Mouse (Mus musculus): ENCODE data around the gene Atp23. TPM values are rescaled to one million over a fixed set of nuclear protein-coding genes. Genes with fewer than 3 reads are reported as not detected.

The Atp23 gene
- total RNA-seq, 1 experiment, result 12.1 TPM

DNA sequence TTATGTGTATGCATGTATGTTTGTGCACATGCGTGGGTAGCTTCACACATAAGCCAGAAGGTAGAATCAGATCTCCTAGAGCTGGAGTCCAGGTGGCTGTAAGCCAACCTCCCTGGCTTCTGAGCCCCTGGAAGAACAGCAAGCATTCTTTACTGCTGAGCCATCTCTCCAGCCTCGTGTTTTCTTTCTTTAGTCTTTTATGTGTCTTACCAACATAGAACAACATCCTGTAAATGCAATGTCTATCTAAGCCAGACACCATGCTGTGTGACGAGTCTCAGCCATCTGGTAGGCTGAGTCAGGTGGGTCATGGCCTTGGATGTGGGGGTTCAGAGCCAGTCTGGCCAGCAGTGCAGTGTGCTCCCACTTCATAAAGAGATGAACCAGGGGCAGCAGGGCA, 22.9 kb upstream of the Atp23 start:
- no peak for DNase-seq (ENCODE audit: low read depth, low spot score)
- Histone ChIP-seq H3K4me3 (ENCODE audit: insufficient read depth in 1 of 2, low read depth in 1 of 2, low read length in 2 of 2, poor library complexity in 1 of 2, severe bottlenecking in 1 of 2) (no peak overlapping the region), H3K36me3 (ENCODE audit: control insufficient read depth, insufficient read depth, low read length, poor library complexity, severe bottlenecking) (no peaks in the 10 kb centered on the region), H3K4me1 (ENCODE audit: control insufficient read depth in 2 of 2, insufficient read depth in 2 of 2, low read length in 2 of 2, poor library complexity in 1 of 2) (peaks cover 9 to 19% of the 10 kb centered on the region in 2 experiments), H3K27ac (ENCODE audit: insufficient read depth, low read depth, low read length, poor library complexity, severe bottlenecking) (no peak overlapping the region), H3K9me3 (ENCODE audit: control insufficient read depth, insufficient read depth, low read depth, low read length) (0 out of 2 replicates have a peak, but pooled peaks cover 2% of the 10 kb centered on the region), H3K9ac (ENCODE audit: insufficient read depth, low read depth, low read length, poor library complexity, severe bottlenecking) (no peak overlapping the region)
- no peak for TF ChIP-seq HCFC1 (IDR thresholded peaks at IDR 0.05; ENCODE audit: borderline replicate concordance, insufficient read depth, low read length)
- in situ Hi-C loops (cut with MboI; ENCODE audit: low sequenced_read_pairs in 2 of 2, unreplicated experiment in 2 of 2), result no loop called here

DNA sequence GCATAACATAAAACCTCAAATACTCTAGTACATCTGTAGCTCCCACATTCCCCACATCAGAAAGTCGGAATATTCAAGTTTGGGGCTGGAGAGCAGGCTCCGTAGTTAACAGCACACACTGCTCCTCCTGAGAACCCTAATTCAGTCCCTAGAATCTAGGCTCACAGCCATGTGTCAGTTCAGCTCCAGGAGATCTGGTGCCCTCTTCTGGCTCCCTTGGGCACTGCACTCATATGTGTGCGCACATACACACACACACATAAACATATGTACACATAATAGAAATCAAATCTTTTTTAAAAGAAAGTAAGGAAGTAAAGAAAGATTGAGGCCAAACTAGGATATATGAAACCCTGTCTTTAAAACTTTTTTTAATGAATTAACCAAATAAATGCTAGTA, 19.1 kb upstream of the Atp23 start:
- DNase-seq (ENCODE audit: low read depth, low spot score), result no peak
- 0 out of 2 replicates have a peak, but pooled peaks cover 2% of the 10 kb centered on the region for H3K9me3 ChIP-seq (ENCODE audit: control insufficient read depth, insufficient read depth, low read depth, low read length)
- peaks cover 0 to 2% of the 10 kb centered on the region in 2 experiments; a peak in 1 of 4 replicates for H3K4me1 ChIP-seq (ENCODE audit: control insufficient read depth in 2 of 2, insufficient read depth in 2 of 2, low read length in 2 of 2, poor library complexity in 1 of 2)
- no peaks in the 10 kb centered on the region for H3K36me3 ChIP-seq (ENCODE audit: control insufficient read depth, insufficient read depth, low read length, poor library complexity, severe bottlenecking)
- no peak for TF ChIP-seq HCFC1 (IDR thresholded peaks at IDR 0.05; ENCODE audit: borderline replicate concordance, insufficient read depth, low read length)
- TF ChIP-seq CHD2 (IDR thresholded peaks at IDR 0.05; ENCODE audit: low read depth, low read length), result no peak
- no peak for TF ChIP-seq MAFK (IDR thresholded peaks at IDR 0.05; ENCODE audit: insufficient read depth, low read depth, low read length)
- TF ChIP-seq ZNF384 (IDR thresholded peaks at IDR 0.05; ENCODE audit: low read depth, low read length), result no peak
- no peak for TF ChIP-seq ZC3H11A (IDR thresholded peaks at IDR 0.05; ENCODE audit: borderline replicate concordance, low read depth, low read length)
- H3K9ac ChIP-seq (ENCODE audit: insufficient read depth, low read depth, low read length, poor library complexity, severe bottlenecking), result no peak overlapping the region
- in situ Hi-C loops (cut with MboI; ENCODE audit: low sequenced_read_pairs in 2 of 2, unreplicated experiment in 2 of 2), result no loop called here
- H3K4me3 ChIP-seq (ENCODE audit: insufficient read depth in 1 of 2, low read depth in 1 of 2, low read length in 2 of 2, poor library complexity in 1 of 2, severe bottlenecking in 1 of 2), result no peak overlapping the region
- no peak overlapping the region for H3K27ac ChIP-seq (ENCODE audit: insufficient read depth, low read depth, low read length, poor library complexity, severe bottlenecking)

DNA sequence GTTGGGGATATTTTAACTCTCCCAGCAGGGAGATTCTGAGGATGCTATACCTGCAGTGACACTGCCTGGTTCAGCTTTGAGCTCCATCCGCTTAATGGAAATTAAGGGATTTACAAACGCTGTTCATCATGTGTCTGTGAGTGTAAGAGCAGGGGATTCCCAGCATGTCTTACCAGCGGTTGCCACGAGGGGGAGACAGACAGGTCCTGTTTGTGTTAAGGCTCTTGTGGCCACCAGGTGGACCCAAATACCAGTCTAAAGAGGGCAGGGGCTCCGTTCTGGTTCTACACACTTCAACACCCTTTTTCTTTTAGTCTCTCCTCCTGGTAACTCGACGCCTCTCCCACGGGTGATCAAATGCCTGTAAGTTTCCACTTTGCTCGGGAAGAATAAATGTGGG, 17.9 kb upstream of the Atp23 start:
- no peak overlapping the region for H3K9ac ChIP-seq (ENCODE audit: insufficient read depth, low read depth, low read length, poor library complexity, severe bottlenecking)
- H3K27ac ChIP-seq (ENCODE audit: insufficient read depth, low read depth, low read length, poor library complexity, severe bottlenecking), result no peak overlapping the region
- TF ChIP-seq CHD2 (IDR thresholded peaks at IDR 0.05; ENCODE audit: low read depth, low read length) (no peak), ZNF384 (IDR thresholded peaks at IDR 0.05; ENCODE audit: low read depth, low read length) (peak; percentile 66; the same call in 1 of the 2 replicates), ZC3H11A (IDR thresholded peaks at IDR 0.05; ENCODE audit: borderline replicate concordance, low read depth, low read length) (peak; percentile 98), HCFC1 (IDR thresholded peaks at IDR 0.05; ENCODE audit: borderline replicate concordance, insufficient read depth, low read length) (peak; percentile 73; the same call in 1 of the 2 replicates)
- in situ Hi-C loops (cut with MboI; ENCODE audit: low sequenced_read_pairs in 2 of 2, unreplicated experiment in 2 of 2), result loop anchor here (5.0 to 10.0 kb wide), 2 partner anchors 73 to 76 kb away; no protein-coding TSS in a partner anchor
- no peaks in the 10 kb centered on the region for H3K36me3 ChIP-seq (ENCODE audit: control insufficient read depth, insufficient read depth, low read length, poor library complexity, severe bottlenecking)
- no peak overlapping the region for H3K4me3 ChIP-seq (ENCODE audit: insufficient read depth in 1 of 2, low read depth in 1 of 2, low read length in 2 of 2, poor library complexity in 1 of 2, severe bottlenecking in 1 of 2)
- 0 out of 2 replicates have a peak, but pooled peaks cover 2% of the 10 kb centered on the region for H3K9me3 ChIP-seq (ENCODE audit: control insufficient read depth, insufficient read depth, low read depth, low read length)
- H3K4me1 ChIP-seq (ENCODE audit: control insufficient read depth in 2 of 2, insufficient read depth in 2 of 2, low read length in 2 of 2, poor library complexity in 1 of 2), result no peaks in the 10 kb centered on the region
- peak; percentile 95 for DNase-seq (ENCODE audit: low read depth, low spot score)

DNA sequence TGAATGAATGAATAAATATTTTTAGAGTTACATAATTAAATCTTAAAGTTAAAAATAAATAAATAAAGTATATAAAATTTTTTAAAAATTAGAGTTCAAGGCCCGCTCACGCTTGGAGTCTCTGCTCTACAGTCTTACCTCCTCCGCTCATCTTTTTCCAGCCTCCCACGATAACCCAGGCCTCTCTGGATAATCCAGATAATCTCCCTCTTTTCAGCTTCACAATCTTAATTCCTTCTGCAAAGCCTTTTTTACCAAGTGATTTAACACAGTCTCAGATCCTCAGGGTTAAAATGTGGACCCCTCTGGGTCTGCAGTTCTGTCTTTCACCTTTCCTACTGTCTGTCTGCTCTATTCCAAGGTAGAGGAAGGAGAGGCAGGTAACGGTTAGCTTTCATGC, 13.1 kb upstream of the Atp23 start:
- H3K4me1 ChIP-seq (ENCODE audit: control insufficient read depth in 2 of 2, insufficient read depth in 2 of 2, low read length in 2 of 2, poor library complexity in 1 of 2), result peaks cover 2 to 3% of the 10 kb centered on the region in 2 experiments; a peak in 2 of 4 replicates
- DNase-seq (ENCODE audit: low read depth, low spot score), result no peak
- in situ Hi-C loops (cut with MboI; ENCODE audit: low sequenced_read_pairs in 2 of 2, unreplicated experiment in 2 of 2), result loop anchor here in 1 of 2 experiments (10.0 kb wide), 1 partner anchor 81 kb away; no protein-coding TSS in a partner anchor

DNA sequence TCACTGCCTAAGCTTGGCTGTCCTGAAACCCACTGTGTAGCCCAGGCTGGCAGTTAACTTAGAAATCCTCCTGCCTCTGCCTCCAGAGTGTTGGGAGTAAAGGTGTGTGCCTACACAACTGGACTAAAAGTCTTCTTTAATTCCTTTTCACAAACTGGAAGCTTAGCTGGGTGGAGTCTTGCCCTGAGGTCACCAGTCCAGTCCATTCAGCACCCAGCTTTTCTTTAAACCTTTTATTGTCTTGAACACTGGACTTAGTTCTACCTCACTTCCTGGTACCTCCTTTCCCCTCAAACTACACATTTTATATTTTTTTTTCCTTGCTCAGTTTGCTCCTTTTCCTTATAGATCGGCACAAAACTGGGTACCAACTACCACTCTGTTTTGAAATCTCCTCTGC, 10.3 kb upstream of the Atp23 start:
- Histone ChIP-seq H3K9me3 (ENCODE audit: control insufficient read depth, insufficient read depth, low read depth, low read length) (no peaks in the 10 kb centered on the region), H3K4me1 (ENCODE audit: control insufficient read depth in 2 of 2, insufficient read depth in 2 of 2, low read length in 2 of 2, poor library complexity in 1 of 2) (peaks cover 2 to 3% of the 10 kb centered on the region in 2 experiments; a peak in 2 of 4 replicates), H3K36me3 (ENCODE audit: control insufficient read depth, insufficient read depth, low read length, poor library complexity, severe bottlenecking) (no peaks in the 10 kb centered on the region), H3K4me3 (ENCODE audit: insufficient read depth in 1 of 2, low read depth in 1 of 2, low read length in 2 of 2, poor library complexity in 1 of 2, severe bottlenecking in 1 of 2) (no peak overlapping the region), H3K9ac (ENCODE audit: insufficient read depth, low read depth, low read length, poor library complexity, severe bottlenecking) (no peak overlapping the region), H3K27ac (ENCODE audit: insufficient read depth, low read depth, low read length, poor library complexity, severe bottlenecking) (no peak overlapping the region)
- in situ Hi-C loops (cut with MboI; ENCODE audit: low sequenced_read_pairs in 2 of 2, unreplicated experiment in 2 of 2), result loop anchor here in 1 of 2 experiments (10.0 kb wide), 1 partner anchor 83 kb away; no protein-coding TSS in a partner anchor
- TF ChIP-seq ZC3H11A (IDR thresholded peaks at IDR 0.05; ENCODE audit: borderline replicate concordance, low read depth, low read length) (no peak), HCFC1 (IDR thresholded peaks at IDR 0.05; ENCODE audit: borderline replicate concordance, insufficient read depth, low read length) (no peak), ZNF384 (IDR thresholded peaks at IDR 0.05; ENCODE audit: low read depth, low read length) (no peak), MAFK (IDR thresholded peaks at IDR 0.05; ENCODE audit: insufficient read depth, low read depth, low read length) (no peak), CHD2 (IDR thresholded peaks at IDR 0.05; ENCODE audit: low read depth, low read length) (no peak)
- no peak for DNase-seq (ENCODE audit: low read depth, low spot score)

More for the DNA sequence above, 13.1 kb upstream of the Atp23 start:
- Histone ChIP-seq H3K9ac (ENCODE audit: insufficient read depth, low read depth, low read length, poor library complexity, severe bottlenecking) (no peak overlapping the region), H3K36me3 (ENCODE audit: control insufficient read depth, insufficient read depth, low read length, poor library complexity, severe bottlenecking) (no peaks in the 10 kb centered on the region), H3K27ac (ENCODE audit: insufficient read depth, low read depth, low read length, poor library complexity, severe bottlenecking) (no peak overlapping the region), H3K4me3 (ENCODE audit: insufficient read depth in 1 of 2, low read depth in 1 of 2, low read length in 2 of 2, poor library complexity in 1 of 2, severe bottlenecking in 1 of 2) (no peak overlapping the region), H3K9me3 (ENCODE audit: control insufficient read depth, insufficient read depth, low read depth, low read length) (no peaks in the 10 kb centered on the region)
- TF ChIP-seq ZC3H11A (IDR thresholded peaks at IDR 0.05; ENCODE audit: borderline replicate concordance, low read depth, low read length) (no peak), MAFK (IDR thresholded peaks at IDR 0.05; ENCODE audit: insufficient read depth, low read depth, low read length) (no peak), HCFC1 (IDR thresholded peaks at IDR 0.05; ENCODE audit: borderline replicate concordance, insufficient read depth, low read length) (no peak), ZNF384 (IDR thresholded peaks at IDR 0.05; ENCODE audit: low read depth, low read length) (no peak), CHD2 (IDR thresholded peaks at IDR 0.05; ENCODE audit: low read depth, low read length) (no peak)
